Mouse (Mus musculus) thymus, postnatal 25 days (tissue): ENCODE data around the gene Ankrd13b.

Source experiments
- DNase-seq: peaks from one replicate; pipeline ENCODE4 v3.0.0; 2022

Ankrd13b gene

DNA sequence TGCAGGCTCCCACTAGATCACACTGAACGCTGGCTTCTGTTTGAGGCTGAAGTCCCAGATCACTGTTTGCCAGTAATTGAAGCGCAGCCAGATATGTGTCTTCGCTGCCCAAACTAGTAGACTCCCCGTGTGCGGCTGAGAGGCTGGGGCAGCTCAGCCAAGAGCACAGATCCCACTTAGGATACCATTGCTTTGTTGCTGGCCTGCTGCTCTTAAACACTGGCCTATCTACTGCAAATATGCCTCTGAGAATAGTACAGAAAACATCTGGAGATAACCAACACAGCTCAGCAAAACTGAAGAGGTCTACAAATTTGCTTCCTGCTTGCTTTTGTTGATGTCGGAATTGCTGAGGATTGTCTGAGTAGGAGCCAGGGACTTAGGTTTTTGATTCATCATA lies 32.6 kb downstream of the Ankrd13b start:
- no peak for DNase-seq

- no peak for DNase-seq
These were observed 33.5 kb downstream of the Ankrd13b start for GRCm38 (mm10) chr11:77455770-77456510.

GRCm38 (mm10) chr11:77453388-77453787 lies 36.1 kb downstream of the Ankrd13b start:
- DNase-seq: no peak

DNA sequence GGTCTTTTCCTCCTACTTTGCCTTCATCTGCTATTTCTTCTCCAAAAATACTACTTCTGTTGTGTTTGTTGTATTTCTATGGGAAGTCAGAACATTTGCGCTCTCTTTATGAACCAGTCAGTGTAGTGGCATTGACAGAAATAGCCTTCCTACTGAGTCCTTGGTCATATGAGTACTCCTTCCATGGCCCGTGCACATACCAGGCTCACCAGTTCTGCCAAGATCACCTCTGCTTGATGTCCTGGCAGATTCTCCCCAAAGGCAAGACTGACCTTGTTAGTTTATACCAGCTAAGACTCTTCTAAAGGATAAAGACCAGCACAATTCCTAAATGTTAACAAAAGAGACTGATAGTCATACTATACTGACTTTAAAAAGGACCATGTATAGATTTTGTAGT lies 37.8 kb downstream of the Ankrd13b start:
- no peak for DNase-seq

DNA sequence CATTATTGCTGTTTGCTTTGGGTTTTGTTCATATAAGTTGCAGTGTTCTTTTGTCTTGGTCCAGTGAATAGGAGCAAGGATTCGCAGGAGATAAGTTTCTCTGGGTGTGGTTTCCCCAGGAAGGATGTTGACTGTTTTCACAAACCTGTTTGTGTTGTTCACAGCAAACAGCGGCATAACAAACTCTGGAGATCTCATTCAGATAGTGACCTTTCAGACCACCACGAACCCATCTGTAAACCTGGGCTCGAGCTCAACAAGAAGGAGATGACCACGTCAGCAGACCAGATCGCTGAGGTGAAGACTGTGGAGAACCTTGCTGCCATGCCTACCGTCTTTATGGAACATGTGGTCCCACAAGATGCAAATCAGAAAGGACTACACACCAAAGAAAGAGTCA lies 40.3 kb downstream of the Ankrd13b start:
- DNase-seq: no peak

GRCm38 (mm10) chr11:77446628-77447041 lies 42.8 kb downstream of the Ankrd13b start:
- peak; percentile 75 for DNase-seq

DNA sequence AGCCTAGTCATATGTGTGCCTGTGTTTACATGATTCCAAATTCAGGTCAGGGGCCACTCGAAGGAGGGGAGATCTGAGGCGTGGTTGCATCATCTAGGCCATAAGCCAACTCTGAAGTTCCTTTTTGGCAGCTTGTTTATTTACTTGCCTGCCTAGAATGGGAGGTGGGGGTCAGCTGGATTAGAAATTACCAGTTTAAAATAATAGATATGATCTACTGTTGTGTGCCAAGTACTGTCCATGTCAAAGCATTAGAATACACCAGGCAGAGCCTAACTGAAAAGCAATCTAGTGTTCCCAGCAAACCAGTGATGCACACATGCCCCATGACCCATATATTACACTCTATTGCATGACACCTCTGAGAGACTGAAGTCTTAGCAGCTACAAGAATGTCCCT lies 44.5 kb downstream of the Ankrd13b start:
- no peak for DNase-seq

GRCm38 (mm10) chr11:77442186-77443170 lies 47.0 kb downstream of the Ankrd13b start:
- DNase-seq: no peak

- no peak for DNase-seq
These were observed 48.5 kb downstream of the Ankrd13b start for GRCm38 (mm10) chr11:77441020-77441419.

GRCm38 (mm10) chr11:77440081-77440480 lies 49.4 kb downstream of the Ankrd13b start:
- DNase-seq: no peak

DNA sequence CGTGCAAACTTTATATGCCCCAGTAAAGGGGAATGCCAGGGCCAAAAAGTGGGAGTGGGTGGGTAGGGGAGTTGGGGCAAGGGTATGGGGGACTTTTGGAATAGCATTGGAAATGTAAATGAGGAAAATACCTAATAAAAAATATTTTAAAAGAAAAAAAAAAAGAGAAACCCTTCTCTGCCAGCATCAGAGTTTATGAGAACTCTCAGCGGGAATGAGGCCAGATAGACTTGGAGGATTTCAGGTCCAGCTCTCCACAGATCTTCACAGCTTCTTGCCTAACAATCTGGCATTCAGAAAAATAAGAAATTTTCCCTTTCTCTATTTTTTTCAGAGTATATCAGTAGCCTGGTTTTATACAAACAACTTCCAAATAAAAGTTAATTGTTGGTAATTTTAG lies 52.5 kb downstream of the Ankrd13b start:
- DNase-seq: no peak

- DNase-seq: no peak
These were observed 61.0 kb downstream of the Ankrd13b start for GRCm38 (mm10) chr11:77428446-77428845.

DNA sequence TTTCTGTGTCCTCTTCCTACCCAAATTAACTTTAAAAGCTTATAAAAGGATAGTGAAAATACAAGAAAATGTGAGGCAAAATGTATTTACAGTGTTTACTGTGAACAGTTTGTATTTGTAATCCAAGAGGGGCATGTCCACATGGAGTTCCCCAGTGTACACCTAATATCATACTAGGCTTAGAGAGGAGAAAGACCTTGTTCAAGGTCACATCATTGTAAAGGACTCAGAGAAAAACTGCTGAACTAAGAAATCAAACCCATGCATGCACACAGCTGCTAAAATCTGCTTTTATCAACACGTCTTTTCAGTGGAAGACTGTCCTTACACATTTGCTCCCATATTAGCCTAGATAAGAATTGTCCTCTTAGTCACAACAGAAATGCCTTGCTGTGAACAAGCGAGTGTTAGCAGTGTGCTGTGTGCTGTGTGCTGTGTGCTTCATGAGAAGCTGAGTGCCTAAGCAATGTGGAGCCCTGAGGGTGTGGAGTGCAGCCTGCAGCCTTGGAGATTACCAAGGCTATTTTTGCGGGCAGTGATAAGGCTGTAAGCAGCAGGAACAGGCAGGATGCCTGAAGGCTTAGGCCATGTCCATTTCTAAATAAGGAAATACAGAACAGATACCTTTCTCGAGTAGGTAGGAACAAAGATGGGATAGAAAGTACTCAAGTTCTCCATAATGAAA lies 66.2 kb downstream of the Ankrd13b start:
- no peak for DNase-seq
